Mouse (Mus musculus): ENCODE data around the gene Phlda1.

GRCm38 (mm10) chr10:111506926-111507459 lies 907 bp downstream of the Phlda1 start:
- TF ChIP-seq TAL1 (IDR thresholded peaks at IDR 0.05; ENCODE audit: low read length) (no peak), GATA1 (IDR thresholded peaks at IDR 0.05; ENCODE audit: low read length) (no peak)

Measured in erythroblast, embryonic 14.5 days (primary cell).